Mouse (Mus musculus) lung, adult 10 weeks (tissue): Measurements from ENCODE around the gene Gm8890. TPM values are rescaled to one million over a fixed set of nuclear protein-coding genes. Genes with fewer than 3 reads are reported as not detected.

ENCODE experiments used
- polyA plus RNA-seq: library from polyadenylated mRNA; stranded (reverse); fragments of 350-450 nt; fragmentation: Illumina TruSeq; extraction: RNeasy Lipid Tissue Mini Kit (QIAGEN cat#74804); gene quantifications from one replicate; pipeline ENCODE4 v1.2.3, GENCODE M21; 2014; ENCODE audit warnings: low read depth, low replicate concordance; ENCODE audit not compliant: insufficient read depth

Gm8890 gene
- not detected for polyA plus RNA-seq

GRCm38 (mm10) chr5:11255733-11256132 is at the start of gene Gm8890:
Gene Gm8890, plus strand, starts transcription at chr5:11256033.

Other genes starting within 250 kb of the Gm8890 start
- not detected for gene Gm8879, start 128.4 kb upstream of the Gm8890 start, polyA plus RNA-seq
- gene Gm5861, start 73.0 kb upstream of the Gm8890 start, polyA plus RNA-seq: not detected
- not detected for gene Speer1, start 85.5 kb downstream of the Gm8890 start, polyA plus RNA-seq
- not detected for gene Gm8897, start 160.4 kb downstream of the Gm8890 start, polyA plus RNA-seq
- not detected for gene Gm8906, start 246.7 kb downstream of the Gm8890 start, polyA plus RNA-seq